Mouse (Mus musculus): ENCODE results near the gene Ifne.

DNA sequence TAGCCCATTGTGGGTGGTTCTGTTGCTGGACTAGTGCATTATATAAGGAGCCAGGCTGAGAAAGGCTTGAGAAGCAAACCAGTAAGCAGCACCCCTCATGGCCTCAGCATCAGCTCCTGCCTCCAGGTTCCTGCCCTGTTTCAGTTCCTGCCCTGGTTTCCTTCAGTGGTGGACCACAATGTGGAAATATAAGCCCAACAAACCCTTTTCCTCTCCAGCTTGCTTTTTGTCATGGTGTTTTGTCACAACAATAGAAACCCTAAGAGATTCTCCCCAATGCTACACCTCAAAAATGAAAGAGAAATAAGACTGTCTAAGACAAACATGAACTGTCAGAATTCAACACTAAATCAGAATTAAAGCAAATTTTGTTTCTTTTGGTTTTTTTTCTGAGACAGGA, 20.8 kb downstream of the Ifne start:
- no peak for TF ChIP-seq CHD1 (IDR thresholded peaks at IDR 0.05; ENCODE audit: low read depth, low read length)
- TF ChIP-seq GABPA (IDR thresholded peaks at IDR 0.05; ENCODE audit: insufficient replicate concordance, low read depth, low read length): no peak
- TF ChIP-seq CTCF (conservative IDR thresholded peaks at IDR 0.05 in 1 of 2, IDR thresholded peaks at IDR 0.05 in 1 of 2; ENCODE audit: low read depth in 2 of 2, low read length in 2 of 2): no peak
- no peak for TF ChIP-seq ZC3H11A (IDR thresholded peaks at IDR 0.05; ENCODE audit: low read depth, low read length)
